Mouse (Mus musculus): ENCODE data around the gene Tex9. TPM values are rescaled to one million over a fixed set of nuclear protein-coding genes. Genes with fewer than 3 reads are reported as not detected.

Tex9 gene
- 24.8 and 26.3 TPM in 2 replicates for polyA plus RNA-seq (2015; fragmentation: Nextera tagmentation; extraction: Ambion mirVana)

DNA sequence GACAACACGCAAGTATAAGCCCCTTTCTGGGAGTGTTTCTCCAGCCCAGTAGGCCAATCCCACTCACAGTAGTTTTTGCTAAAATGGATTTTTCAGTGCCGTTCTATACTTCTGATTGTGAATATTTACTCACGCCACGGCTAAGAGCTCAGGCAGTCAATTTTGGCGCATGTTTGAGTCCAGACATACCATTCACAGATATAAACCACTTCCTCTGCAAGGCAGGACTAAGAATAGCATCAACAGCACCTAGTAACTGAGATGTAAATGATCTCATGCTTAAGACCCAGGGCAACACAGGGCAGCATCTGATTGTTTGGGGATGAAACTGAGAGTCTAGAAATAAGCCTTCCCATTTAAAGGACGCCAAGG is at the start of gene Tex9:
Gene Tex9, minus strand, starts transcription at position 19 of the 372 bp plus-strand sequence.
- no peaks in the 10 kb centered on the region for H3K36me3 ChIP-seq
- peak within 1 kb of the TSS; percentile 77 for H3K27ac ChIP-seq
- H3K9ac ChIP-seq: peak within 1 kb of the TSS; percentile 58
- H3K4me1 ChIP-seq: peaks cover 10% of the 10 kb centered on the region
- ATAC-seq (ENCODE audit: borderline replicate concordance, extremely low read depth, low FRiP score, low TSS enrichment): peak; percentile 35
- peak within 1 kb of the TSS; percentile 60 for H3K4me3 ChIP-seq
- no peaks in the 10 kb centered on the region for H3K9me3 ChIP-seq
- H3K4me2 ChIP-seq: peak within 1 kb of the TSS; percentile 89
- no peaks in the 10 kb centered on the region for H3K27me3 ChIP-seq
- WGBS: 8% methylated on average over 6 of the region's 6 CpGs

DNA sequence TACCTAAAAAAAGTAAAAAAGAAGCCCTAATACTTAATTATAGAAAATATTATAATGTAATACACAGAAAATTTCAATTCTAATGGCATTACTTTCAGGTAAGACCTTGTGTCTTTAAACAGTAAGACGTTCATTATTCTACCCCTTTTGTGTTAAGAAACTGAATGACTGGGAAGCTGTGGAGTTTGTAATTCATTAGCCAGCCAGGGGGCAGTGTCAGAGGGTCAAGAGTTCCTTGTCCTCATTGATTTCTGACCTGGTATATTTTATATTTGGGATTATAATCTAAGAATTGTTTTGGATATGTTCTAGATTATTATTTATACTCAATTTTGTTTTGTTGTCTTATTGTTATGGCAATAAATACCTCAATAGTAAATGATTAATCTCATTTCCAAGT is 45.1 kb upstream of the Tex9 start:
- no peak overlapping the region for H3K4me2 ChIP-seq
- 56% methylated on average over 1 of the region's 1 CpGs for WGBS
- no peak for ATAC-seq (ENCODE audit: borderline replicate concordance, extremely low read depth, low FRiP score, low TSS enrichment)
- H3K9me3 ChIP-seq: no peaks in the 10 kb centered on the region
- no peaks in the 10 kb centered on the region for H3K36me3 ChIP-seq
- H3K27ac ChIP-seq: no peak overlapping the region
- H3K4me3 ChIP-seq: no peak overlapping the region
- H3K4me1 ChIP-seq: no peaks in the 10 kb centered on the region
- no peaks in the 10 kb centered on the region for H3K27me3 ChIP-seq
- no peak overlapping the region for H3K9ac ChIP-seq

DNA sequence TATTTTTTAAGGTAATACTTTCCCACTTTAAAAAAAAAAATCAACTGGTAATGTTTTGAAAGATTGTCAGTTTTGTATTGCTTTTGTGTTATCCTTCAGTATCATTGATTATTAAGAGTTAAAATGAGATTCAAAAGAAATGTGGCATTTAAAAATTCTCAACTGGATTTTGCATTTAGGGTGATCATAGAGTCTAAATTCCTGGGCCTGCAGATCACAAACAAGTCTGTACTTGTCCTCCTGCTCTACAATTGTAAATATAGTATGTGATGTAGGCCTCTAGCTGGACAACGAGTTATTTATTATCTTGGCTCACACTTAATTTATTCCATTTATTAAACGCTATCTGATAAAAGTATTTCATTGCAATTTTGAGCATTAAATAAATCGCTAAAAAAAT is 43.4 kb upstream of the Tex9 start:
- Histone ChIP-seq H3K27ac (no peak overlapping the region), H3K9ac (no peak overlapping the region), H3K4me2 (no peak overlapping the region), H3K9me3 (no peaks in the 10 kb centered on the region), H3K36me3 (no peaks in the 10 kb centered on the region), H3K4me3 (no peak overlapping the region), H3K27me3 (no peaks in the 10 kb centered on the region), H3K4me1 (peaks cover 10% of the 10 kb centered on the region)
- ATAC-seq (ENCODE audit: borderline replicate concordance, extremely low read depth, low FRiP score, low TSS enrichment): no peak
- 60% methylated on average over 3 of the region's 3 CpGs for WGBS

DNA sequence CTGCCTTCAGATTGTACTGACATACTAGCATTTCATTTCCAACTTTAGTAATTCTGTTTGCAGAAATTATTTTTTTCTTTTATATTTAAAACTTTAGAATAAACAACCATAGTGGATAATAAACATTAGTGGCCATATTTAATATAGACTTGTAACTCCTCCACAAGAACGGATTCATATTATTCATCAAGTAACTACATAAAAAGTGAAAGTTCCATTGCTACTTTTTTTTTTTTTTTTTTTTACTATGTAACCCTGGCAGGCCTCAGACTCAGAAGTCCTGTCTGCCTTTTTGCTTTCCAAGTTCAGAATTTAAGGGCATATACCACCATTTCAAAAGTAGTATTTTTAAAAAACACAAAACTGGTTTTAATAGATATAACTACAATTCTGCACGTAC is 43.0 kb upstream of the Tex9 start:
- ATAC-seq (ENCODE audit: borderline replicate concordance, extremely low read depth, low FRiP score, low TSS enrichment): no peak
- no peaks in the 10 kb centered on the region for H3K9me3 ChIP-seq
- H3K9ac ChIP-seq: no peak overlapping the region
- WGBS: 74% methylated on average over 2 of the region's 2 CpGs
- H3K36me3 ChIP-seq: no peaks in the 10 kb centered on the region
- H3K4me2 ChIP-seq: no peak overlapping the region
- no peak overlapping the region for H3K4me3 ChIP-seq
- H3K27ac ChIP-seq: no peak overlapping the region
- H3K4me1 ChIP-seq: peaks cover 12% of the 10 kb centered on the region
- no peaks in the 10 kb centered on the region for H3K27me3 ChIP-seq

DNA sequence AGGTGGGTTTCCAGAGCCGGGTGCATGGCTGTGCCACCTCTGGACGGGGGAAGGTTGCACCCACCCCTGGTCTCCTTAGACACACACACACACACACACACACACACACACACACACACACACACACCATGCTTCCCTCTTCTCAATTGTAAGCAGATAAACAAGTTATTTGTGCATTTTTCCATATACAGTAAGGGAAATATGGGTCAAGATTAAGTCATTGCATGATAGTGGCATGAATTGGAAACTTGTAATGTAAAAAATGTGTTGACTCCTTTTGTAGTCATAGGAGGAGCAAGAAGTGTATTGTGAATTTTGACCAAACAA is 41.0 kb upstream of the Tex9 start:
- peak overlapping the region; percentile 100 for H3K27ac ChIP-seq
- no peak for ATAC-seq (ENCODE audit: borderline replicate concordance, extremely low read depth, low FRiP score, low TSS enrichment)
- H3K27me3 ChIP-seq: no peaks in the 10 kb centered on the region
- H3K4me2 ChIP-seq: peak overlapping the region; percentile 78
- H3K4me1 ChIP-seq: peaks cover 12% of the 10 kb centered on the region
- WGBS: 0% methylated on average over 2 of the region's 2 CpGs
- no peaks in the 10 kb centered on the region for H3K9me3 ChIP-seq
- H3K9ac ChIP-seq: peak overlapping the region; percentile 98
- peak overlapping the region; percentile 96 for H3K4me3 ChIP-seq
- H3K36me3 ChIP-seq: no peaks in the 10 kb centered on the region

DNA sequence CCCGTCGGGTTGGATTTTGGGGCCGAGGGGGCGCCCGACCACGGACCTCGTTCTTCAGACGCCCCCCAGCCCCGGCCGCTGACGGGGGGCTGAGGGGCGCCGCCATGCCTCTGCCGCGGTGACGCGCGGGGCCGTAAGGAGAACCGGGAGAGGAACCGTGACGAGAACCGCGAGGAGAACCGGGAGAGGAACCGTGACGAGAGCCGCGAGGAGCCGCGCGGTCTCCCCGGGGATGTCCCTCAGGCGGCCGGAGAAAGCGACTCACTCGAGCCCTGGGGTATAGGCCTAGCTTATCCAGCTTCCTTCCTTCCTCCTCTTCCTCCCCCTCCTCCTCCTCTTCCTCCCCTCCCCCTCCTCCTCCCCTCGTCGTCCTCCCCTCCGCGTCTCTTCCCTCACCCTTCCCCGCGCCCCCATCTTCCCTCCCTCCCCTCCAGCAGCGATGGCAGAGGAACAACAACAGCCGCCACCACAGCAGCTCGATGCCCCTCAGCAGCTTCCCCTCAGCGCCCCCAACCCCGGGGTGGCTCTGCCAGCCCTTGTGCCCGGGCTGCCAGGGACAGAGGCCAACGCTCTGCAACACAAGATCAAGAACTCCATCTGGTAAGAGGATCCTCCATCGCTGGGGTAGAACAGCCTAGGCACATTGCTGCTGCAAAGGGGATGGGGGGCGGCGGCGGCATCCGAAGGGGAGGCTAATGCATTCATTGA is 40.5 kb upstream of the Tex9 start:
- Histone ChIP-seq H3K4me3 (peak overlapping the region; percentile 96), H3K4me1 (peaks cover 12% of the 10 kb centered on the region), H3K9me3 (no peaks in the 10 kb centered on the region), H3K27me3 (no peaks in the 10 kb centered on the region), H3K36me3 (no peaks in the 10 kb centered on the region), H3K27ac (peak overlapping the region; percentile 100), H3K9ac (peak overlapping the region; percentile 98), H3K4me2 (peak overlapping the region; percentile 78)
- peak; percentile 43; the same call in 1 of the 2 replicates for ATAC-seq (ENCODE audit: borderline replicate concordance, extremely low read depth, low FRiP score, low TSS enrichment)
- WGBS: under 1% methylated on average over 53 of the region's 55 CpGs

DNA sequence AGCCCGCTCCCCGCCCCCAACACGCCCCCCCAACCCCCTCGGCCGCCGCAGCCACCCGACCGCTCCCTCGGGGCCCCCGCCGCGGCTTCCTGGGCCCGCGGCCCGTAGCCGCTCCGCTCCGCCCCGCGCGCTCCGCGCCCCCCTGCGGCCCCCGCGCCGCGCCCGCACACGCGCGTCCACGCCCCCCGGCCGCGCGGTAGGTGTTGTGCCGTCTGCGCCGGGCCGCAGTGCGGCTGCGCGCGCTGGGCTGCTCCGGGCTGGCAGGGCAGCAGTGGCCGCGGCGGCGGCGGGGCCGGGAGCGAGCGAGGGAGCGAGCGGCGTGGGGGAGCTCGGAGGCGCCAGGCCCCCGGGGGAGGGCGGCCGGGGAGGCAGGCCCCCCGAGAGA is 40.0 kb upstream of the Tex9 start, which contains the start of gene Rfx7:
Gene Rfx7, plus strand, starts transcription at position 245 of the 385 bp plus-strand sequence.
- Histone ChIP-seq H3K4me1 (peaks cover 12% of the 10 kb centered on the region), H3K27me3 (no peaks in the 10 kb centered on the region), H3K4me2 (peak within 1 kb of the TSS; percentile 78), H3K9me3 (no peaks in the 10 kb centered on the region), H3K4me3 (peak within 1 kb of the TSS; percentile 96), H3K9ac (peak within 1 kb of the TSS; percentile 98), H3K36me3 (no peaks in the 10 kb centered on the region), H3K27ac (peak within 1 kb of the TSS; percentile 100)
- WGBS: under 1% methylated on average over 27 of the region's 63 CpGs
- ATAC-seq (ENCODE audit: borderline replicate concordance, extremely low read depth, low FRiP score, low TSS enrichment): peak; percentile 88

DNA sequence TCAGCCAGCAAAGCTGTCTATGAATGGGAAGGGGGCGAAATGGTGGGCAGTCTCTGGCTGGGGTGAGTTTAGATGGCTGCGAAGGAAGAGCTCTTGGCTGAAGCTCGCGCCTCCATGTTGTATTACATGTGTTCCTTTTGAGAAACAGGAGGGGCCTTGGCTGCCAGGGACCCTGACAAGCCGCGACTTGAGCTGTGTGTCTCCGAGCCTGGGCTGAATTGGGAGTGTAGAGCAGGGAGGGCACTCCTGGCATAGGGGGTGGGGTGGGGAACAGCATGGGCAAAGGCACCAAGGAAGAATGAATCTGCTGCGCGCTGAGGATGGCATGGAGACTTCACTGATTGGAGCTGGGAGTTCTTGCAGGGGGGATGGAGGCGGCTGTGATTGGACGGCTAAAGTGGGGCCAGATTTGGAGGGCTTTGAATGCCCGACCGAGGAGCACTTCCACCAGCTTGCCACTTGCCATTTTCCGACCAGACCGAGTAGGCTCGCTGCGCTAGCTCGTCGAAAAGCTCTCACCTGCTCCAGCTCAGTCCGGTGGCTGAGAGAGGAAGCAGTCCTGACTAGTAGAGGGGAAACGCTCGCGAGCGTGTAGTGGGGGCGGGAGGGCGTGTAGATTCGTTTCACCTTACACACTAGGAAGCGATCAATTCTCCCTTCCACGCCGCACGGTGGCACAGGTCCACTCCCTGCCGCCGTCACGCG is 39.4 kb upstream of the Tex9 start:
- Histone ChIP-seq H3K4me2 (peak overlapping the region; percentile 78), H3K9me3 (no peaks in the 10 kb centered on the region), H3K27me3 (no peaks in the 10 kb centered on the region), H3K4me3 (peak overlapping the region; percentile 96), H3K4me1 (peaks cover 12% of the 10 kb centered on the region), H3K36me3 (no peaks in the 10 kb centered on the region), H3K27ac (peak overlapping the region; percentile 100), H3K9ac (peak overlapping the region; percentile 98)
- ATAC-seq (ENCODE audit: borderline replicate concordance, extremely low read depth, low FRiP score, low TSS enrichment): peak; percentile 88
- 1% methylated on average over 27 of the region's 35 CpGs for WGBS

DNA sequence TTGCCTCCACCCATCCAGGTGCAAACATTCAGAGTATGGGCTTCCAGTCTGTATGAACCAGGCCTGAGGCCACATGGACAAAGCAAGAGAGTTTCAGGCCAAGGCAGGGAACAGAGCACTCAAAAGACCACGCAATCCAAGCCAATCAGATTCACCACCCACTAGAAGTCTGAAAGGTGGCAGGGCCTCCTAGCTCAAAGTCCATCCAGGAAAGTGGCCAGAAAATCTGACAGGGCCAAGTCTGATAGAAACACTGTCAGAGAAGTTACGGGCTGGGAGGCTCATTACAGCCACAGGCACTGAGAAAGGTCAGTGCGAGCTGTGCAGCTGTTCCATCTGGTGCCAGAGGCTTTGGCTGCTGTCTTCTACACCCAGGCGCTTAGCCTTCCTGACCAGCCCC is 38.8 kb upstream of the Tex9 start:
- Histone ChIP-seq H3K27ac (peak overlapping the region; percentile 100), H3K27me3 (no peaks in the 10 kb centered on the region), H3K9ac (peak overlapping the region; percentile 98), H3K9me3 (no peaks in the 10 kb centered on the region), H3K4me3 (peak overlapping the region; percentile 96), H3K4me1 (peaks cover 12% of the 10 kb centered on the region), H3K36me3 (no peaks in the 10 kb centered on the region), H3K4me2 (peak overlapping the region; percentile 78)
- 29% methylated on average over 4 of the region's 4 CpGs for WGBS
- no peak for ATAC-seq (ENCODE audit: borderline replicate concordance, extremely low read depth, low FRiP score, low TSS enrichment)

DNA sequence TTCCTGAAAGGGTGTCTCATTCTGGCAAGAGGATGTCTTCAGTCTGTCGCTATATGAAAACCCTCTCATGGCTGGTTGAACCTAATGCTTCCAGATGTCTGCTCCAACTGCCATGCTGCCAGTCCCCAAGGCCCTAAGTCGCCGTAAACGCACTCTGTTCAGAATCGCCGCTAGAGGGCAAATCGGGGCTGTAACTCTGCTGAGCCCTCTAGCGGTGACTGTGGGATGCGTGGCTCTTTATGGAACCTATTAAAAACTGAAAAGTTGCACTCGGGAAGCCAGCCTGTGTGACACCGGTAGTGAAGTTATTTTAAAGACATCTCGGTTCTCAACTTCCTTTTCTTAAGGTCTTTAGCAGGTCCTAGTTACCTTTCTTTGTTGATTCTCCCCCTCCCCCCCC is 38.2 kb upstream of the Tex9 start:
- no peak for ATAC-seq (ENCODE audit: borderline replicate concordance, extremely low read depth, low FRiP score, low TSS enrichment)
- Histone ChIP-seq H3K27ac (peak overlapping the region; percentile 100; the same call in 1 of the 2 replicates), H3K4me3 (no peak overlapping the region), H3K9me3 (no peaks in the 10 kb centered on the region), H3K27me3 (no peaks in the 10 kb centered on the region), H3K36me3 (no peaks in the 10 kb centered on the region), H3K4me1 (peaks cover 12% of the 10 kb centered on the region), H3K4me2 (peak overlapping the region; percentile 78), H3K9ac (no peak overlapping the region)
- WGBS: under 1% methylated on average over 12 of the region's 12 CpGs

DNA sequence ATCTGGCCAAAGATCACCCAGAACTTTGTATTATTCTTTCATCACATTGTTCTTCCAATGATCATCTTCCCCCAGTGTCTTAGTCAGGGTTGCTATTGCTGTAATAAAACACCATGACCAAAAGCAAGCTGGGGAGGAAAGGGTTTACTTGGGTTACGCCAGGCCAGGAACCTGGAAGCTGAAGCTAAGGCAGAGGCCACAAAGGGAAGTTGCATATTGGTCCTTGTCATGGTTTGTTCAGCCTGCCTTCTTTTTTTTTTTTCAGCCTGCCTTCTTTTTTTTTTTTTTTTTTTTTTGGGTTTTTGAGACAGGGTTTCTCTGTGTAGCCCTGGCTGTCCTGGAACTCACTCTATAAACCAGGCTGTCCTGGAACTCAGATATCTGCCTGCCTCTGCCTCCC is 34.1 kb upstream of the Tex9 start:
- H3K9me3 ChIP-seq: no peaks in the 10 kb centered on the region
- H3K27ac ChIP-seq: no peak overlapping the region
- peaks cover 9% of the 10 kb centered on the region for H3K4me1 ChIP-seq
- H3K9ac ChIP-seq: no peak overlapping the region
- WGBS: 93% methylated on average over 1 of the region's 1 CpGs
- no peak overlapping the region for H3K4me3 ChIP-seq
- H3K27me3 ChIP-seq: no peaks in the 10 kb centered on the region
- H3K4me2 ChIP-seq: no peak overlapping the region
- no peak for ATAC-seq (ENCODE audit: borderline replicate concordance, extremely low read depth, low FRiP score, low TSS enrichment)
- no peaks in the 10 kb centered on the region for H3K36me3 ChIP-seq

DNA sequence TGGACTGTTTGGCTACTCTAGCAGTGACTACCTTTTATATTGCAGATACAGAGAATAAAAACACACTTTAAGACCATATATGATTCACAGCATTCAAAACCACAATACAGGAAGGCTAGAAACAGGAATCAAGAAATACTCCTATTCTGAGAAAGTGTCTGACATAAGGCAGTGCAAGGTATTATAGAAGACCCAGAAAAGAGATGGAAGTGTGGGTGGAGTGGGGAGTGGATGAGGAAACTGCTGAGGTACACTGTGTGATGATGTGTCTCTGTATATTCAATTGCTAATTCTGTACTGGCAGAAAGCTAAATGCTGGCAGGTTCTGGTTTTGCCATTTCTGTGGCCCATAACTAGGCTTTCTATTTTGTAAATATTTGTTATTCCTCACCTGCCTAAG is 28.8 kb upstream of the Tex9 start:
- Histone ChIP-seq H3K27me3 (no peaks in the 10 kb centered on the region), H3K9ac (no peak overlapping the region), H3K9me3 (no peaks in the 10 kb centered on the region), H3K4me3 (no peak overlapping the region), H3K4me1 (no peaks in the 10 kb centered on the region), H3K4me2 (no peak overlapping the region), H3K36me3 (no peaks in the 10 kb centered on the region), H3K27ac (no peak overlapping the region)
- no peak for ATAC-seq (ENCODE audit: borderline replicate concordance, extremely low read depth, low FRiP score, low TSS enrichment)
